Mouse (Mus musculus) kidney, postnatal 4 days (tissue): ENCODE measurements around the gene Mlh3.
"Not testable (repeated sequence)": the region's sequence is repeated elsewhere in the genome, so short reads cannot be mapped to it uniquely, and the experiment has no call there.

Experiments used
- DNase-seq, 2 experiments: peaks; one replicate each; pipeline ENCODE4 v3.0.0; 2021; ENCODE audit warnings: mixed read lengths in 2 of 2

Gene Mlh3

GRCm38 (mm10) chr12:85270319-85270718 lies at the start of gene Mlh3:
Gene Mlh3 (minus strand): TSS chr12:85270599.
- peak; percentile 88 to 93 for DNase-seq

GRCm38 (mm10) chr12:85308651-85309050 lies 38.3 kb upstream of the Mlh3 start:
- DNase-seq, result no peak

GRCm38 (mm10) chr12:85305247-85305892 lies 35.0 kb upstream of the Mlh3 start:
- peak; percentile 89 to 92 for DNase-seq

- no peak for DNase-seq
Measured at GRCm38 (mm10) chr12:85304725-85305124, 34.3 kb upstream of the Mlh3 start.

DNA sequence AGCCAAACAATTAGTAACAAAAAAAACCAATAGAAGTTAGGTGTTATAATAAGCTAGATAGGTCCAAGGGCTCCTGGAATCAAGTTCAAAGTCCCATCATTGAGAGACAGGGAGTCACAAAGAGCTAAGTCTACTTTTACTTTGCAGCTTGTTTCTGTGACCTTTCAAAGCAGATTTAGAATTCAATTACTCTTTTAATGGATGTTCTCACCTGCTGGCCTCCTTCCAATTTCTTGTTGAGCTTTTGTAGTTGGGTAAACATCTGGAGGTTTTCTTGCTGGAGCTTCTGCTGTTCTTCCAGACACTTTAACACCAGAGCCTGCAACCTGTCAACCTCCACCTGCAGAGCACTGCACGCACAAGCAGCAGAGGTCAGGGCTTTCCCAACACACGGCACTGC lies 32.9 kb upstream of the Mlh3 start:
- DNase-seq, result no peak

- DNase-seq, result peak; percentile 36 to 40
Measured at GRCm38 (mm10) chr12:85298835-85299180, 28.4 kb upstream of the Mlh3 start.

GRCm38 (mm10) chr12:85298127-85298834 lies 27.9 kb upstream of the Mlh3 start:
- peak; percentile 33 to 47 for DNase-seq

GRCm38 (mm10) chr12:85297345-85297997 lies 27.1 kb upstream of the Mlh3 start:
- no peak for DNase-seq

DNA sequence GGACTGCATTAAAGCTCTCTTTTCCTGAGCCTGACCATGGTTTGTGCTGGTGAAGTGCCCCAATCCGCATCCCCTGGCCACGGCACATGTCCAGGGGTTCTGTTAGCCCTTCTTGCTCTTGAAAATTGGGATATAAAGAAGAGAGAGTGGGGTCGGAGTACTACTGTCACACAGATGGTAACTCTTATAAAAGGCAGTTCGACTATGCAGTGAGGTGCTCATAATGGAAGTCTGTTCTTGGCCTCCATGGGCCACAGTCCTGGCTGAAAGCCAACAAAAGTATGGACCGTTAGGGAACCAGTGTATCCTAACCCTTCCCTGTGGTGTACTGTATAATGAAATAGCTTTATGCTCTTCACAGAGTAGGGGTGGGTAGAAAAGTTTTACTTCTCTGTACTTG lies 26.5 kb upstream of the Mlh3 start:
- no peak for DNase-seq

GRCm38 (mm10) chr12:85295506-85295905 lies 25.1 kb upstream of the Mlh3 start:
- DNase-seq, result no peak

- DNase-seq, result no peak
Measured at GRCm38 (mm10) chr12:85292906-85293305, 22.5 kb upstream of the Mlh3 start.

- DNase-seq, result no peak
Measured at GRCm38 (mm10) chr12:85292288-85292687, 21.9 kb upstream of the Mlh3 start.

GRCm38 (mm10) chr12:85291541-85291940 lies 21.1 kb upstream of the Mlh3 start:
- DNase-seq, result no peak

DNA sequence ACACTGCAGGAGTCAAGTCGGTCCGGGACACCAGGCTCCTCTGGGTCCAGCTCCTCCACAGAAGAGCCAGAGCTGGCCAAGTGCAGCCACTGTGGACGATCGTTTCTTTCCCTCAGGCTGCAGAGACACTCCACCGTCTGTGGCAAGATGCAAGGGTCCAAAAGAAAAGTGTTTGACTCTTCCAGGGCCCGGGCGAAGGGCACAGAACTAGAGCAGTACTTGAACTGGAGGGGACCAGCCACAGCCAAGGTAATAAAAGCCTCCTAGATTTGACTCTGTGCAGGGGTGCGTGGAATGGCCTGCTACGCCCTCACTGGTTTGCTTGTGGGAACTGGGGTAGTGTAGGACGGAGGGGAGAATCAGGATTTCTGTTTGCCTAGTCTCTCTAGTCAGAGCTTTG lies 20.2 kb upstream of the Mlh3 start:
- DNase-seq, result peak; percentile 27 to 54

DNA sequence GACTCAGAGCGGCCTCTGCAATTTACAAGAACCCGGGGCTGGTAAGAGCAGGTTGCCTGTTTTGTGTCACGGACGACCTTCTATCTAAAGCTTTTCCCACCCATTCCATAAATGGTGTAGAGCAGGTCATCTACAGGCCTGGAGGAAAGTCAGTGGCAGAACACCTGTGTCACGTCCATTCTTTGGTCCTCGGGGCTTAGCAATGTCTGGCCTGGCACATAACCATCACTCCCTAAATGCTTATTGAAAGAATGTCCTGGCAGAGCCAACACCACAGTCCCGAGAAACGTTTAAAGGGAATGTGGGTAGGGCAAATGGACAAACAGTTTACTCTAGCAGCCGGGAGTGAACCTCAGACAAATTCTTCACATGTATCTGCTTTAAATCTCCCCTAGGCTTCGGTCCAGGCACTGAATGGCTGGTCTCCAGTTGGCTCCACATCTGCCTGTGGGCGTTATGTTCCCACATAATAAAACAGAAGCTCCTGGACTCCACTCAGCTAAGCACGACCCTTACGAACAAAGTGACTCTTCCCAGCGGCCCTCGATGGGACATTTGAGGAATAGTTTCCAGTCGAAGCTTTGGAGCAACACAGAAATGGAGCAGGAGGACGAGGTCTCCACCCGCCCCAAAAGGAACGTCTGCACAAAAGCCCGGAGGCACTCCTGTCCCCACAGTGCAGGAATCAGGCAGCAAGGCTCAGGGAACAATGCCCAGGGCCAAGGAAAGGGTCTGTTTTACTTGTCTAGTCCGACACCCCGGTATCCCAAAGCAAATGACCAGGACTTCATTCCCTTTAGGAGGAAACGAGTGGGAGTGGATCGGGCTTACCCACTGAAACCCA lies 19.0 kb upstream of the Mlh3 start:
- DNase-seq, result peak; percentile 59 to 71

DNA sequence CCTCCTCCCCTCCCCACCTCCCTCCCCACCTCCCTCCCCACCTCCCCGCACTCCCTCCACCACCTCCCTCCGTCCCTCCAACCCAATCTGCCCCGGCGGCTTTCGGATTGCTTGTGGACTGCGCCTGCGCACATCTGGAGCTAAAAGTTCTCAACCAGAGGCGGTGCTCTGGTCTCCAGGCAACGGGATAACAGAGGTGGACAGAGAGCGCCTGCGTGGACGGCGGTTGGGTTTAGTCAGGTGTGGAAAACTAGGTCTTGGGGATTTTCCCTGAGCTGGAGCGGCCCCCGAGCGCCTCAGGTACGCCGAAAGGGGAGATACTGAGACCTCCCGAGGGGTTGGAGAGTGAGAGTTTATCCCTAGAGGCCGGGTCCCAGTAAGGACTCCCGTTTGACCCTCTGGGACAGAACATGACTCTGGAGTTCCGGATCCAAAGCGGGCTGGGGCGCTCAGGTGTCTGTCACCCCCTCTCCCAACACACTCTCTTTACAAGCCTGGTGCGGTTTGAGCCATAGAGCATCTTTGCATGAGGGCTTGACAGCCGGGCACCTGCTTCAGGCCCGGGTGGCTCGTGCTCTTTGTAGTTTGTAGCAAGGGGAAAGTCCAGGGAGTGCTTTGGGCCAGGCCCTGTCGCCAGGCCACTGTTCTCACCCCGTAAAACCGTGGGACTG lies 18.2 kb upstream of the Mlh3 start, which contains the start of gene Zc2hc1c:
Zc2hc1c (plus strand) TSS at position 106 of the 671 bp plus-strand sequence.
- peak; percentile 93 to 96 for DNase-seq

DNA sequence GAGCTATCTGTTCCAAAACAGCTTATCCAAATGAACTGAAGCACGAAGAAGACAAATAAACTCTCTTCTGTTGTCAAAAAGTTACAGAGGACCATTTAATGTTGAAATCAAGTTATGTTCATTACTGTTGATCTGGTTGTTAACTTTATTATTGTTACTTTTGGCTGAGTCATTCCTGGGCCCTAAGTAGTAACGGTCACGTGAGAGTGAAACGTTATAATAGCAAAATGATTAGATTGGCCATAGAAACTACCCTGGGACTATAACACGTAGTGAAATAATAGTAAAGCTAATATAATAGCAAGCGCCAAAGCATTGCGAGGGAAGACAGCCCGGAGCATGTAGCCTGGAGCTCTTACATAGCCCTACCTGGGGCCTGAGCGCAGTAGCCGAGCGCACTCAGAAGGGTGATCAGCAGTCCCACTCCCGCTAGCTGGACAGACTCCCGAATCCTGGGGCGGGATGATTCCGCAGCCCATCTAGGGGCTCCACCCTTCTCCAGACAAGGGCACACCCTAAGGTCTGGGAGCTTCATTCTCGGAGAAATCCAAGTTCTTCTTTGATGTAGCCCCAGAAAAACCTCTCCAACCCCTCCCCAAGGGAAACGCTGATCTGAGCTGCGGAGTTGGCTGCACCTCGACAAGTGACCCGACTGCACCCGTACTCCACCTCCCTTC lies 17.5 kb upstream of the Mlh3 start, which contains the start of gene Acyp1:
Acyp1 (minus strand) TSS at position 630 of the 677 bp plus-strand sequence.
- peak; percentile 50 to 66 for DNase-seq

DNA sequence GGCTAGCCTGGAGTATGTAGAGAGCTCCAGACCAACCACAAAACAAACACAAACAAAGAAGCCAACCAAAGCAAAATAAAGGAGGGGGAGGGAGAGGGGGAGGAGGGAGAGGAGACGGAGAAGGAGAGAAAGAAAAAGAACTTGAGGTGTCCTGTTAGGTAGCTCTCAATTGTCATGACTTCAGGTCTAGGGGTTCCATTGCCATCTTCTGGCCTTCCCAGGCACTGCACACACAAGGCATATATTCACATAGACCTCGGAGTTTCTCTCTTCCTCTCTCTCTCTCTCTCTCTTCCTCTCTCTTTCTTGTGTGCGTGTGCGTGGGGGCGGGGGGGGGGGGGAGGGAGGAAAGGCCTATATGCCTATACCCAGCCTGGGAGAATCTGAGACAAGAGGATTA lies 16.5 kb upstream of the Mlh3 start:
- DNase-seq, result peak; percentile 71 to 73

DNA sequence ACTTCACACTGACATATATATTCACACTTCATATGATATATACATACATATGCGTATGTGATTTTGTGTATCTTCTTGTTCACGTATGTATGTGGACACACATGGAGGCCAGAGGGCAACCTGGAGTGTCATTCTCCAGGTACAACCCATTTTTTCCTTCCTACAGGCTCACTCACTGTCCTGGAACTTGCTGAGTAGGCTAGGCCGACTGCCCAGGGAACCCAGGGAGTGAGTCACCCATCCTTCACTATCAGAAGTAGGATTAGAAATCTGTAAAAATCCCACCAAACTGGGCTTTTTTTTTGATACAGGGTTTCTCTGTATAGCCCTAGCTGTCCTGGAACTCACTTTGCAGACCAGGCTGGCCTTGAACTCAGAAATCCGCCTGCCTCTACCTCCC lies 14.6 kb upstream of the Mlh3 start:
- DNase-seq, result no peak

GRCm38 (mm10) chr12:85284331-85284730 lies 13.9 kb upstream of the Mlh3 start:
- no peak for DNase-seq

- not testable (repeated sequence) for DNase-seq
Measured at GRCm38 (mm10) chr12:85281756-85282155, 11.4 kb upstream of the Mlh3 start.
